Mouse (Mus musculus) heart, postnatal 14 days (tissue): ENCODE measurements around the gene Cd40. TPM values are rescaled to one million over a fixed set of nuclear protein-coding genes. Genes with fewer than 3 reads are reported as not detected.
A peak's percentile ranks its signal among the peaks of the same experiment; 100 is the strongest.

ENCODE experiments used
- DNase-seq, 2 experiments: peaks; one replicate each; pipeline ENCODE4 v3.0.0; 2021 to 2022
- intact Hi-C: fragments of 180-260 bp; cut with DNase I; formaldehyde crosslinking; loops from one replicate; pipeline ENCODE4 v1.15.1; 2025
- total RNA-seq, 2 experiments: library from RNA; stranded (reverse); gene quantifications; 2 replicates each; pipeline ENCODE4 v1.2.3; 2021

Gene Cd40
- total RNA-seq, 2 experiments from 2014 or later: 2.4 to 3.0 TPM

DNA sequence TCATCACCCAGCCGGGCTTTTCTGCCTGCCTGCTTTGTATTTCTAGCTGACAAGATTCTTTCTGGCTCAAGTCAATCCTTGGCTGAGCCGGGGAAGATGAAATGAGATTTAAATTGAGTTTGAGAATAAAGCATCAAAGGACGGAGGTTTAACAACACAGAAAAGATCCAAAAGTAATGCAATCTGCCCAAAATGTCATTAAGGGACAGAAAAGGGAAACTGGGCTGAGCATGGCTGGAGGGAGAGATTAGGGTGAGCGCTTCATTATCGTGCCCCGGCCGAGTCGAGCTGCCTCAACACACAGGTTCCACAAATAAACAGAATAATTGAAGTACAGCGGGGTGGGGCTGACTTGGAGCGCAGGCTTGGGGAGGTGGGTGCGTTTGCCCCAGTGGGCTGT is 3.9 kb upstream of the Cd40 start:
- no peak for DNase-seq
- intact Hi-C loops: no loop called here

DNA sequence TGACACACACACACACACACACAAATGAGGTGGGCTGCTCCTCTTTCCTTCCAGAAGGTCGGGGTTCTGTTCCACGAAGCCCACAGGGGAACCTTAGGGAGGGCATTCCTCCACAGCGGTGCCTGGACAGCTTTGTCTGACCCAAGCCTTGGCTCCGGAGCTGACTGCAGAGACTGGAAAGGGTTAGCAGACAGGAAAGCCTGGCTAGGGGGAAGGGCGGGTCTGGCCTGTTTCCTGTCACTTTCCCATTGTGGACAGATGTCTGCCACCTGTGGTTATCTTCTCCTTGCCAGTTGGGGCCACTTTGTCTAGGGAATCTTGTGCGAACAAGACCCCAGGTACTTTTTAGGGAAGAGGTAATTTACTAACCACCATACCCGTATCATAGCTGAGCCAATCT is 478 bp downstream of the Cd40 start:
- peak; percentile 42 to 52 for DNase-seq
- intact Hi-C loops: no loop called here

DNA sequence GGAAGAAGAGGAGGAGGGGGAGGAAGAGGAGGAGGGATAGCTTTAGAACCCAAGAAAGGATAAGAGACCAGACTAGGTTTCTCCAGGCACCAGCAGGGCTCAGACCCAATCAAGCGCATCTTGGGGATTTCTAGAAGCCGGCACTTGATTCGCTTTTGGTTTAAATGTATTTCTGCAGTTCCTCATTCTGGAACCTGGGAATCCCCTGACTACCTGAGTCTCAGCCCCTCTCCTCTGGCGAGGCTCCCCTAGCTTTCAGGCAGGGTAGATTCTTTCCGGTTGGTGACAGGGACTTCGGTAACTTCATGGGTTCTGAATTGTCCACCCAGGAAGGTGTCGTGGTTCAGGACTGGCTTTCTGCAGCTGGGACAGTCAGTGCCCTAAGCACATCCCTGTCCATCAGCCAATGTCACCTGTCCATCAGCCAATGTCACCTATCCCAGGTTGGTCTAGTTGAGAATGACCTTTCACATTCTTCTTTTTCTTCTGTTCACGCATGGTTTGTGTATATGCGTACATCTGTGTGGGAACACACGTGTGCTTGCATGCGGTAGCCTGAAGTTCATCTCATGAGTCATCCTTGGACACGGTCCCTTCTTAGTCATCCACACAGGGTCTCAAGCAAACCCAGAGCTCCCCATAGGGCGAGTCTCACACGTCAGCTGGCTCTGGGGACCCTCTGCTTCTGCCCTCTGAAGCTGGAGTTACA is 1.1 kb downstream of the Cd40 start:
- intact Hi-C loops: no loop called here
- no peak for DNase-seq

DNA sequence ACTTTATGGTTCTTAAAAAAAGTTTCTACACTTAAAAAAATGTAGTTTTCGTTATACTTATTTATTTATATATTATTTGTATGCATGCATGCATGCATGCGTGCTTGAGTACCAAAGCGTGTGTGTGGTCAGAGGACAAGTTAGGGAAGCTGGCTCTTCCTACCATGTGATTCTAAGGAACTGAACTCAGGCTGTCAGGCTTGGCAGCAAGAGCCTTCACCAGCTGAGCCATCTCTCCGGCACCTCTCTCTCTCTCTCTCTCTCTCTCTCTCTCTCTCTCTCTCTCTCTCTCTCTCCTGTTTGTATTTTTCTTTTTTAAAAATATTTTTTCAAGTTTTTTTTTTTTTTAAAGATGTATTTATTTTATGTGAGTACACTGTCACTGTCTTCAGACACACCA is 4.5 kb downstream of the Cd40 start:
- intact Hi-C loops: no loop called here

DNA sequence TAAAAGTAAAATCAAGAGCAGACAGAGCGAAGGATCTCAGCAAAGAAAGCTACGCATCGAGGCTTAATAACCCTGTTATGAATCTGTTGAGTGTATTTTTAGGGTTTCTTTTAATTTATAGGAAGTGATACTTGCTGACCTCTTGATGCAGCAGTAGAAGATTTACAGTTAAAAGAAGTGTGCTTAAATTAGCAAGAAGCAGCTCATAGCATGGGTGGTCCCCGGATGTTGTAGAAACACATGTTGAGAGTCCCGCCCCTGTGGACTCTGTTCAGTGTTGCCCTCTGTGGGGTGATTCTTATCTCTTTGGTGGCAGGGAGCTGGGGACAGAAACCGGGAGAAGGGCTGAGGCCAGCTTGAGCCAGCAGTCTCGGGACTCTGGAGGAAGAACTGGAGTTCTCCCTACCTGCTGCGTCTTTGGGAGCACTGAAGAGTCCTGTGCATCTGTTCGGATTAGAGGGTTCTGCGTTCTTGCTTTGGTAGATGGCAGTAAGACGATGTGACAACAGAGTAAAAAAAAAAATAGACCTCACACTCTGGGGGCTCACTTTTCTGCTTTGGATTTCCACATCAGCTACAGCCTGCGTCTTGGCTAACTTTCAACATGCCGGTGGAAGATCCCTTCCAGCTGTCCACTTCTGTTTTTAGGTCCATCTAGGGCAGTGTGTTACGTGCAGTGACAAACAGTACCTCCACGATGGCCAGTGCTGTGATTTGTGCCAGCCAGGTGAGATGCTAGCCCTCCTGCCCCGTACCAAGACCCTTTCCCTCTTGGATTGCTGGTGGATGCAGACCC is 6.4 kb downstream of the Cd40 start:
- peak; percentile 21 to 32 for DNase-seq
- intact Hi-C loops: no loop called here

More for the DNA sequence above, 4.5 kb downstream of the Cd40 start:
- no peak for DNase-seq

DNA sequence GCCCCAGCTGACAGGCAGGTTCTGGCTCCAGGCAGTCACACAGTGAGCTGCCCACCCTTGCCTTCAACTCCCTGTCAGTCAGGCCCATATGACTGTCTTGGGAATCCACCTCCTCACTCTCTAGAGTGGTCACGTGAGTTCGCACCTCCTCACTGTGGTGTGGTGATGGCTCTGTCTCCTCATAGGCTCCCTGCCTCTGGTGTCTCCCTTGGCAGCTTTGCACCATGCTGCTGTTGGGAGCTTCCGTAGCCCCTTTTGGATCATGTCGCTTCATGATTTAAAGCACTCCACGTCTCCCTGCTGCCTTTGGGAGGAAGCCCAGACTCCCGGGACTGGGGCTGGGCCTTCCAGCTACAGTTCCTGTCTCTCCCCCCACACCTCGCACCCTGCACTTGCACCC is 9.1 kb downstream of the Cd40 start:
- no peak for DNase-seq
- intact Hi-C loops: no loop called here

DNA sequence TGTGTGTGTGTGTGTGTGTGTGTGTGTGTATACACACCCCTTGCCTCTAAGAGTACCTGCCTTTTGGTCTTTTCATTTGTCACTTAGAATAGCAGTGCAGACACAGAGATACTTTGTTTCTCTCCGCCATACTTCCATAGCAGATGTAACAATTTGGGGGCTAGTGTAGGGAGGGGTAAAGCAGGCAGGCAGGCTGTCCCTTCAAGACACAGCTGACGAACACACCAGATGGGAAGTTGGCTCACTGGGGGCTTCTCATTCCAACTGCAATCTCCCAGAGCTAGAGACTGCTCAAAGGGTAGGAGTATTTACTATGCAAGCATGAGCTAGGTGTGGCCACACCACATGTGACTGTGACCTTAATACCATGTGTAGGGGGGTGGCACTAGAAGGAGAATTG is 13.4 kb downstream of the Cd40 start:
- DNase-seq: no peak
- intact Hi-C loops: no loop called here

DNA sequence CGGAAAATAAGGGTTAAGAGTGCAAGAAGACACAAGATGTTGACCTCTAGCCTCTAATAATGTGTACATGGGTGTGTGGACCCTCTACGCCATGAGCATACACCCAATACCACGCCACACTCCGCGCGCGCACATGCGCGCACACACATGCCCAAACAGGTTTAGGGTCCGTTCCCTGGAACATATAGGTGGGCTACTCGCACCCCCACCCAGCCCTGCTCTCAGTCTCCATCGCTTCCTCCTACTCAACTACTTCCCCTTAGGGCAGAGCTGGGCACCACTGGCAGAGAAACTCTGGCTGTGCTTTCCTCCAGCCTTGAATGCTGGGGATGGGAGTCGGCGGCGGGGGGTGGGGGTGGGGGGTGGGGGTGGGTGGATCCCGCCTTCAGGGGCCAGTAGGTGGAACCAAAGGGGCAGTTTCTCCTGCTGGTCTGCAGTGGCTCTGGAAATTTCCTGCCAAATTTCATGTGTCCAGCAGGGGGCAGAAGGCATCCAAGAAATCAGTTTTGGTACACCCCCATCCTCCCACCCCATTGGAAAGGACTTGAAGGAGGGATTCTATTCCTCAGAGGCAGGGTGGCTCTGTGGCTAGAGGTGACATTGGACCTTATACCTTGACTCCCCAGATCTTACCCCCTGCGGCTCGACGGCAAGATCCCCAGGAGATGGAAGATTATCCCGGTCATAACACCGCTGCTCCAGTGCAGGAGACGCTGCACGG is 14.8 kb downstream of the Cd40 start:
- intact Hi-C loops: loop anchor here (2.0 to 5.0 kb wide), 2 partner anchors 267 to 417 kb away; no protein-coding TSS in a partner anchor
- DNase-seq: peak; percentile 64 to 76

DNA sequence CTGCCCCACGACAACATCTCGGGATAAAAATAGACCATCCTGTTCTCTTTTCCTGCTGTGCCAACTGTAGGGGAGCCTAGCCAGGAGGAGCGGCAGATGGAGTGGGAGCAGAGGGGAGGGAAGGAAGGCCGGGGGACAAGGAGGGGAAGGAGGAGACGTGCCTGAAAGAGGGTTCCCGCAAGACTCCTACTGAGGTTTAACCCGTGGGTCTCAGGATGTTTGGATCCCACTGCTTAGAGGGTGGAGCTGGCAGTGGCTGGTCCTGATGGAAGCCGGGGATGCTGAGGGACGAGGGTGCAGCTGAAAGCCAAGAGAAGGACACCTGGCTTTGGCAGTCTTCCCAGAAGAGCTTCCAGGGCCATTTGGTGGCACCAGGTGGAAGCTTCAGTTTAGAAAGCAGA is 18.0 kb downstream of the Cd40 start:
- intact Hi-C loops: loop anchor here (5.0 kb wide), 1 partner anchor 414 kb away; no protein-coding TSS in a partner anchor

DNA sequence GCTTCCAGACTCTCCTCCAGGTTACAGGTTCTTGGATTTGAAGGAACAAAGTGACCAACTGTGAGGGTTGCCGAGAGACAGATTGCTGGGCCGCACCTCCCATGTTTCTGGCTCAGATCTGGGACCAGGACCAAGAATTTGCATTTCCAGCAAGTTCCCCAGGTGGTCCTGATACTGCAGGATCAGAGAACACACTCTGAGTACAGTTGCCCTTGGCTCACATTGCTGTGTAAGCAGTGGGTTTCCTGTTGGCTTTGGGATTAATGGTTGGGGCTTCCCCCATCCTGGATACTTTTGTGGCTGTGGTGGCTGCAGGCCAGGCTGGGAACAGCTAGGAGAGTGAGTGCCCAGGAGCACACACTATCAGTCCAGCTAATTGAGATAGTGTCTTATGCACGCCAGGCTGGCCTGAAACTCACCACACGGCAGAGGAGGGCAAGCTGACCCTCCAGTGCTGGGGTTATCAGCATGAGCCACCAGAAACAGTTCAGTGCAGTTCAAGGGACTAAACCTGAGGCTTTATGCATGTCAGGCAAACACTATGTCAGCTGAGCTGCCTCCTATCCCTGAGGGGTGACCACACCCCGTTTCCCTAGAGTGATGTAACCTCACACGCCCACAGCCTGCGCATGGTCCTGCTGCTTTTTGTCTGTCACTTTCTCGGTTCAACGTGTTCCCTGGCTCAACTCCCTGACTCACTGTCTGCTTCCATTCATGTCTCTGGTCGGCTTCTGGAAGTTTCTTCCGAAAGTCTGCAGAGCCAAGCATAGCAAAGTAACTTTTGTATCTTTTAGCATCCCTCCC is 18.9 kb downstream of the Cd40 start:
- intact Hi-C loops: loop anchor here (2.0 to 5.0 kb wide), 4 partner anchors 39 to 413 kb away; no protein-coding TSS in a partner anchor
- DNase-seq: peak; percentile 54 to 60

More for the DNA sequence above, 18.0 kb downstream of the Cd40 start:
- DNase-seq: peak in 1 of 2 experiments; percentile 14

DNA sequence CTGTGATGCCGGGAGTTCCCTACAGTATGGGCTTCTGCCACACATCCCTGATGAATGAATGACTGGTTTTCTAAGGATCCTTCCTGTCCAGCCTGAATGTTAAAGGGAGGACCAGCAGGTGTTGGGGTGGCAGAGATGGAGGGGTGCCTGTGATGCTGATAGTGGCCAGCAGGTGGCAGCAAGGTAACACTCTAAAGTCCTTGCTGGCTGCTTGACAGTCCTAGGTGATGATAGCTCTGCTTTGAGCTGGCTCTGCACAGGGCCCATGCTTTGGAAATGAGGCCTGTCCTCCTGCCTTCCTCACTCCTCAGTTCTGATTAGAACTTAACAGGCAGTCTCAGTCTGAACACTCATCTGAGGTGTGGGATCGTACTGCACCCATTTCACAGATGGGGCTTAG is 19.5 kb downstream of the Cd40 start:
- peak; percentile 79 to 84 for DNase-seq
- intact Hi-C loops: loop anchor here (2.0 to 5.0 kb wide), 5 partner anchors 38 to 412 kb away; partner anchors contain the start of gene Cdh22

DNA sequence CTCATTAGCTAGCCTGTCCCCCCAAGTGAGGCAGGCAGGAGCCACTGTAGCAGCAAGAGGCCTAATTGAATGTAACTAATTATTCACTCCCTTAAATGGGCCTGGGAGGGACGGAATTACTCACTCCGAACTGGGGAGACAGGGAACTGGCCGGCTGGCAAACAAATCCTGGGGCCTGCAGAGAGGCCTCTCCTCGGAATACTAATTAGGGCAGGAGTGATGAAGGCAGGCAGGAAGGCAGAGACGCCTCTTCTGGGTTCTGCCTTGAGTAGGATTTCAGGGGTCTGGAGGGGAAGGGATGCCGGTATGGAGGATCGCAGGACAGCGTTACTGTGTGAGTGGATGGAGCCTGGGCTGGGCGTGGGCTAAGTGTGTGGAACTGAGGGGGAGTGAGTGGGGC is 21.6 kb downstream of the Cd40 start:
- intact Hi-C loops: loop anchor here (5.0 kb wide), 1 partner anchor 155 kb away; the partner anchor contains the start of gene Cdh22
- DNase-seq: no peak

DNA sequence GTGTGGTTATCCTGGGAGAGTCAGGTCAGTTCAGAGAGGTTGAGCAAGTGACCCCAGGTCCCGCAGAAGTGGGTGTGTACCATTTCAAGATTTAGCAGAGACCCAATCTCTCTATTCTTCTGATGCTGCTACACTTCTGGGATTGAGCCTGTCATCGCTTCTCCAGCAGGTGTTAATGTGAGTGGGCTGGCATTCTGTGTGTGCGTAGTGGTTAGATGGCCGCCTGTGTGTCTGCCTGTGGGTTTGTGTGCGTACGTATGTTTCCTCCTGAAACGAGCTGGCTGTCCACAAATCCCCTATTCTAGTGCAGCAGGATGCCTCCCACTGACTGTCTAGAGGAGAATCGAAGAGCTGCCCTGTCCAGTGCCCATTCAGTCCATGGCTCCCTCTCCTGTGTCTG is 22.6 kb downstream of the Cd40 start:
- intact Hi-C loops: loop anchor here (5.0 kb wide), 1 partner anchor 154 kb away; the partner anchor contains the start of gene Cdh22
- no peak for DNase-seq

DNA sequence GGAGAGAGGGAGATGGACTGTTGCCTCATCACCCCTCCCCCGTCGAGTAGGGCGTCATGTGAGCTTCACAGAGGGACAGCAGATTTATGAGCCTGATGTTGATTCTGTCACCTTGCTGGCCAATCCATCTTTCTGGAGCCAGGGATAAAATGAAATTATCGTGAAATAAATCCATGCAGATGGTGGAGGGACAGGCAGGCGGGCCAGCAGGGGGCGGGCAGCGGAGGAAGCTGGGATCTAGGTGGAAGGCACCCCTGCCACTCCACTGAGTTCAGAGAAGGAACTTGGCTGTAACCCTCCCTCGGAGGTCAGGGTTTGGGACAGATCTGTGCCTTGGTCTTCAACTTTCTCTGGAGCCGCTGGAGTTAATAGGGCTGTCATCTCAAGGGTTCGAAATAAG is 23.2 kb downstream of the Cd40 start:
- DNase-seq: no peak
- intact Hi-C loops: loop anchor here (5.0 kb wide), 1 partner anchor 154 kb away; the partner anchor contains the start of gene Cdh22

DNA sequence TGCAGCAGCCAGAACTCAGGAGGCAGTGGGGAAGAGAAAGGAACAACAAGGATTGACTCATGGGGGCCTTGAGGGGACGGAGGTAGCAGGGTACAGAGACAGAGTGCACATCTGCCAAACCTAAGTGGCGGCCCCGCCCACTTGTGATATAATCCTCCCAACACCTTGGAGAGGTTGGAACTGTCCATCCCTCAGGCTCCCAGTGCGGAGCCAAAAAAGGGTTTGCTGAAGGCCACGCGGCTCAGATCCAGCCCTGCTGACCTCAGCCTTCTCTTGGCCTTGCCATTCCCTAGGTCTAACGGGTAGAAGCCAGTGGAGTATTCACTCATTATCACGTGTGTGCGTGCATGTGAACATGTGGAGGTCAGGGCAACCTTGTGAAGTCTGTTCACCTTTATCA is 25.2 kb downstream of the Cd40 start:
- no peak for DNase-seq
- intact Hi-C loops: no loop called here

DNA sequence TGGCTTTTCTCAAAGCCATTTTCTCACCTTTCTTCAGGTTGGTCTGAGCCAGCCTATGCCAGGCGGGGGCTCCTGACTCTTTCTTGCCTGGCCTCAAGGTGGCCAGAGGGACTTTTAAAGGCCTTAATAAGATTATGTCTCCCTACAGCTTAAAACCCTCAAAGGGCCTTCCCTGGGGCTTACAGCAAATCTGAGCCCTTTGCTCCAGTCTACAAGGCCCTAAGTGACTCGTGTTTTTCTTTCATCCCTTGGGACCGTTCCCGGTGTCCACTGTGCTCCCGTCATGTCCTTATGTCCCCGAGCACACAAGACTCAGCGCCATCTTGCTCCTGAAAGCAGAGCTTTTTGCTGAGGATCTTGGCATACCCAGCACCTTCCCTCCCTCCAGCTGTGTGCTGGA is 25.8 kb downstream of the Cd40 start:
- intact Hi-C loops: no loop called here

DNA sequence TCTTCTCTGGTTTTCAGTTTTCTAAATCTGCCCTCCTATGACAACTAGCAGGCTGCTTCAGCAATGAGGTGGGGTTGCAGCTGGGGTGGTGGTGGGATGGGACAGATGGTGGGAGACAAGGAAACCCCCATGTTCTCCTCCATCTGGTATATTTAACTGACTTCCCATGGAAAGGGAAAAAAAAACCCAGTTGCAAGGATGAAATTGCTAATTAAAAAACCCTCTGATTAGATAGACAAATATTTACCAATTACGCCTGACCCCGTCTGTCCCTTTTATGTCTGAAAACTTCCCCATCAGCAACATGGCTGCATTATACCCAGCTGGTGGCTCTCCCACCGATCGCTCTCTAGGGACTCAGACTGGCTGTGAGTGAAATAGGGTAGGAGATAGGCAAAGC is 31.2 kb downstream of the Cd40 start:
- intact Hi-C loops: no loop called here
- DNase-seq: no peak

More for the DNA sequence above, 25.8 kb downstream of the Cd40 start:
- DNase-seq: no peak

DNA sequence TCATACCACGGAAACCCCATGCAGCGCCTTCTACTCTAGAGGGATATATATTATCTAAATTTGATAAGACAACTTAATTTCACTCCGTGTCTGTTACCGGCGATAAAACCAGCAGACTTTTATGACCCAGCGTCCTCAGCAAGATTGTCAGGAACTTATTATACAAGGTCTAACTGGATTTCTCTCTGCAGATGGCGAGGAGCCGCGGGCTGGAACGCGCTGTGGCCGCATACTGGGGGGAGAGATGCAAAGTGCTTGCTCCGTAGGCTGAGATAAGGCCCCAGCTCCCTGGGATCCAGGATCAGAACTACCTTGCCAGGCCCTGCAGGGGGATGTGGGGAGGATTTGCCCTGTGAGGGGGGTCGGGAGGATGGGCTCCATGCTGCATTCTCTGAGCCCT is 34.0 kb downstream of the Cd40 start:
- no peak for DNase-seq
- intact Hi-C loops: no loop called here

DNA sequence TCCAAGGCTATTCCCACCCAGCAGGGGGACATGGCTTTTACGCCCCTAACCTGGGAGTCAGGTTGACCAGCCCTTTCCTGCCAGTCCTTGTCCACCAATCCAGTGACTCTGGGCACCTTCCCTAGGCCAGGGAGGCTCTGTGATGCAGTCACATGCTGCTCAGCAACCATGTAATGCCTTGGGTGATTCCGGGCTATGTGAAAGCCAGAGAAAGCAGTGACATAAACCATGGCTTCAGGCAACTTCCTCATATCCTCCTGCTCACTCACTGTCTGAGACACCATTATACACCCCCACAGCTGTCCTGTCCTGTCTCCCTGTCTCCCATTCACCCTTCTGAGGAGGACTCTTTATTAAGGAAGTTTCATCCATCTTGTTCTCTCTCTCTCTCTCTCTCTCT is 35.2 kb downstream of the Cd40 start, which contains the start of gene 1700025C18Rik:
TSS of gene 1700025C18Rik (minus strand) at position 101 of the 400 bp plus-strand sequence.
- intact Hi-C loops: no loop called here

DNA sequence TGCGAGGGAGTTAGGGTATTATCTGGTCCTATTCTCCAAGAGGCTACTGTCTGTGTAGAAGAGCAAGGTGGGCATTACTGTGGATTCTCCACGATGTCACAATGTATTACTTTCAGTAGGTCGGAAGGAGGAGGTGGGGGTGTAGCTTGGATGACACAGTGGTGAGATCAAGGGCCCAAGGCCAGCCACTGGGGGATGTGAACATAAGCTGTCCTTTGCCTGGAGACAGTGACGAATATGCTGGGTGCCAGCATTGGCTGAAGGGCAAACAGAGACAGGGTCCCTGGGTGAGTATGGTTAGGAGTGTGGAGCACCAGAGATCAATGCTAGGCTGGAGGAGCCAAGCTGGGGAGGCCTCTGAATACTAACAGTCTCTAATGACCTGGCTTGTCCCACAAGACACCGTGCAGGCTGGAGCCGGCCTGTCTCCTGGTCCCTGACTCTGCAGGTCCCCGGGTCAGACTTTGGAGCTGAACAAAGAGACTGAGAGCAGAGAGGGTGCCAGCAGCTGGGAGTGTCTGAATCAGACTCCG is 36.1 kb downstream of the Cd40 start:
- DNase-seq: no peak
- intact Hi-C loops: no loop called here

More for the DNA sequence above, 35.2 kb downstream of the Cd40 start, which contains the start of gene 1700025C18Rik:
- no peak for DNase-seq
